Mouse (Mus musculus) telencephalon, adult 2 months (tissue): ENCODE data around the gene Fam98c.
"Not testable (repeated sequence)": the region's sequence is repeated elsewhere in the genome, so short reads cannot be mapped to it uniquely, and the experiment has no call there.

Source experiments
- DNase-seq: peaks from one replicate; pipeline ENCODE4 v3.0.0-alpha.2; 2011; ENCODE audit warnings: low read depth, low spot score

Gene Fam98c

DNA sequence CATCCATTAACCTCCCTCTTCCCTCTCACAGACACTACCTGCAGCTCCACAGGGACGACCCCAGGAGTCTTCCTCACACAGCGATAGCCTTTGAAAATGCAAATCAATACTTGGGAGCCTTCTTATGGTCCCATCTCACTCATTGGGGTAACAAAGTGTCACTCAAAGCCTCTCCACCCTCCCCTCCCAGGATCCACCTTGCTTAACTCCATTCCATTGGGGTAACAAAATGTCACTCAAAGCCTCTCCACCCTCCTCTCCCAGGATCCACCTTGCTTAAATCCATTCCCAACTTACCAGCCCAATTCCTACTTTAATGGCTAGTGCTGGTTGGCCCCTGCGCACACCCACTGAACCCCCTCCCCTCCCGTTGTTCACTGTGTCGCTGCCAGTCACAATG is 2.2 kb upstream of the Fam98c start:
- no peak for DNase-seq

DNA sequence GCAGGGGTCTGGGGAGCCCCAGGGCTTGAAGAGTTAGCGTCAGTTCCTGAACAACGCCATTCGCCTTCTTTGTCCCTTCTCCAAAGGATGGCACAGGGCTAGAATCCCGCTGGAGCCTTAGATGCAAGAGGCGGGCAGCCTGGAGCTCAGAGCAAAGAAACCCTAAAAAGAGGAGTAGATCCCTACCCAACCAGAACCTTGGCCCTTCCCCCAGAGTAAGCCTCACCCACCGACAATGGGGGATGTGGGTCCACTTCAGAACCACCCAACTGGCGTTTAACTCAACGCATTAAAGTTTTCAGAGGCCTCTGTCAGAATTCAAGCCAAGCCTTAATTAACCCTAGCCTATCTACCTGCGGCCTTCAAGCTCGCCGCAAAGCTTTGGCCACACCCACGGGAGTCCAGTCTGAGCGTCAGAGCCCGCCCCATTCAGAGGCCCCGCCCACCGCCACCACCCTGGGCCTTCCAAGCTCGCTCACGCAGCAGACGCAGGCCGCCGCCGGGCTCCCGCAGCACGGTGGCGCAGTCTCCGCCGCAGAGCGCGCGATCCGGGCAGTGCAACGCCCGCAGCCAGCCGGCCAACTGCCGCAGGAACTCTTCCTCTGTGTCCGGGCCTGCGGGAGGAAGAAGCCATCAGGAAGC is 717 bp downstream of the Fam98c start:
- peak; percentile 82 for DNase-seq

DNA sequence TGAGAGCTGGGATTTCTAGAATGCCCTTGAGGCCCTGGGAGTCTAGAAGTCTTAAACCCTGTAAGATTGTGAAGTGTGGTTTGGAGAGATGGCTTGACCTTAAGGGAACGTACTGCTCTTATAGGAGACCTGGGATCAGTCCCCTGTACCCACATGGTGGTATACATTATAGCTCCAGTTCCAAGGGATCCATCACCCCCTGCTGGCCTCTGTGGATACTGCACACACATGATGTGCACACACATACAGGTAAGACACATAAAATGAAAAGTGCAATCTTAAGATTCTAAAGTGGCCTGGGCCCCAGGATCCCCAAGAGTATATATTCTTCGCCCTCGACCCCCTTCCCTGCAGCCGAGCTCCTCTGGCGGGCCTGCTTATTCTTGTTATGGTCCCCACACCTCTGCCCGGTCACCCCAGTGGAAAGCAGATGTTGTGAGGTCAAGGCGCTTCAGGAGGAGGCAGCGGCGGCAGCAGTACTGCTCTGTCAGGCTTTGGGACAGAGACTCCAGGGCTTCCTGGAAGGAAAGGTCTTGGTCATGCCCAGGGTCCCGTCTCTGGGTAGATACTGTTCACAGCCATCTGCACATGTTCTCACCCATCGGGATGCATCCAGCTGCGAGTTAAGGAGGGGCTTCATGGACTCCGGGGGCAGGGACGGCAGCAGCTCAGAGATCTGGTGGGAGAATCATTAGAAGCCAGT is 1.9 kb downstream of the Fam98c start:
- DNase-seq = no peak

DNA sequence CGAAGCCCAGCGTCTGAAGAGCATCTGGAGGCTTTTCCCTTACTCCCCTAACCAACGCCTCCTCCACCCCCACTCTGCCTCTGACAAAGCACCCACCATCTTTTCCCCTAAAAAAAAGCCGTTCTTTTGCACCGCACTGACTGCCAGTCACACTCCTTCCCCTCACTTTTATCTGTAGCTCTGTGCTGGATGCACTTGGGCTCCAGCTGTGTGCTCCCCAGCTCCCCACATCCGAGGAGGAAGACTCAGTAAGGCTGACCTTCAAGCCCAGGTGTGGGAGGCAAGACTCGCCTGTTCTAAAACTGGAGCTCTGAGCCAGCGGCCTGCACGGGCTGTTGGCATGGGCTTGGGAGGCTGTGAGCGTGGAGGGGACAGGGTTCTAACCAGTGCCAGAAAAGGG is 4.5 kb downstream of the Fam98c start:
- no peak for DNase-seq

DNA sequence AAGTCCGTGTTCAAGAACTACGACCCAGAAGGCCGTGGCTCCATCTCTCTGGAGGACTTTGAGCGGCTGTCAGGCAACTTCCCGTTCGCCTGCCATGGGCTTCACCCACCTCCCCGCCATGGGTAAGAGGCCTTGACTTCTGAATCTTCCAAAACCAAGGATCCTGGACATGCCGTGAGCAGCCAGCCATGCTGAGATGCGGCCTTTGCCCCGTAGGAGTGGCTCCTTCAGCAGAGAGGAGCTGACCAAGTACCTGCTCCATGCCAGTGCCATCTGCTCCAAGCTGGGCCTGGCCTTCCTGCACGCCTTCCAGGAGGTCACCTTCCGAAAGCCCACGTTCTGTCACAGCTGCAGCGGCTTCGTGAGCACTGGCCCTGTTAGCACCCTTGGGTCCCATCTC is 7.3 kb downstream of the Fam98c start:
- no peak for DNase-seq

DNA sequence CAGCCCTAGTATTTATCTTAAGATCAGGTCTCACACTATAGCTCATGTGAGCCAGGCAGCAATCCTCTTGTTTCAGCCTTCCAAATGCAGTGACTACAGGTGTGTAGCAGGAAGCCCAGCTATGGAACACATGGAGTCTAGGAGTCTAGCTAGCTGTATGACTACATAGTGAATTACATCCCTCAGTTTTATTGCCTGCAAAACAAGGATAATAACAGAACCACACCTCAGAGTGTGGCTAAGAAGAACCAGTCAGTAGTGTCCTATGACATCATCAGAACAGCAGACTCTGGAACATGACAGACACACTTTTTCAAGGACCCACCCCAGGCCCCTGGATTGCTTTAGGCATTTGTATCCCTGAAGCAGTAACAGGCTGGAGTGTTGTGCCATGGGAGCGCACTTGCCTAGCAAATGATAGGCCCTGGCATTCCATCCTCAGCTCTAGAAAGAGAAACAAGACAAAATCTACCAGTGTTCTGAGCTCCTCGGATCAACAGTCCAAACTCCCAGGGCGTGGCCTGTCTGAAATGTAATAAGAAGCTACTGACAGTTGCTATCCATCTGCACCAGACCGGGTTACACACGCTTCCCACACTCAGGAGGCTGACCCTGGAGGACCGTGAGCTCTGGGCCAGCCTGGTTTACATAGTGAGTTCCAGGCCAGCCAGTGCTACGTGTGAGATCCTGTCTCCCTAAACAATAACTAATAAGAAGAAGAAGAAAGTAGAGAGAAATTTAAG is 9.2 kb downstream of the Fam98c start:
- no peak for DNase-seq

DNA sequence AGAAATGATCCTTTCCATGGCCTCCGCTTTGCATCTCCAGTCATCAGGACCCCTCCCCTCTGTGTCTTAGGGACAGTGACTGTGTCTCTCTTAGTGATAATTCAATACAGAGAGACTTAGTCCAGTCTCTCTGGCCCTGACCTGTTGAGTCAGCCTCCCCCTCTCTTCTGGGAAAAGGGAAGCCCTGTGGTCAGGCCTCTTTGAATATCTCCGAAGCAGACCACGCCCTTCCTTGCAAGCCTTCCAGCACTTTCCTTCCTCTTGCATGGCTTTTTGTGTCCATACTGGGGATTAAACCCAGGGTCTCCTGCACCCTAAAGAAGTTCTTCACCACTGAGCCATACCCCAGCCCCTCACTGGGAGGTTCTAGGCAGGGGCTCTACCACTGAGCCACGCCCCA is 12.0 kb downstream of the Fam98c start:
- no peak for DNase-seq

DNA sequence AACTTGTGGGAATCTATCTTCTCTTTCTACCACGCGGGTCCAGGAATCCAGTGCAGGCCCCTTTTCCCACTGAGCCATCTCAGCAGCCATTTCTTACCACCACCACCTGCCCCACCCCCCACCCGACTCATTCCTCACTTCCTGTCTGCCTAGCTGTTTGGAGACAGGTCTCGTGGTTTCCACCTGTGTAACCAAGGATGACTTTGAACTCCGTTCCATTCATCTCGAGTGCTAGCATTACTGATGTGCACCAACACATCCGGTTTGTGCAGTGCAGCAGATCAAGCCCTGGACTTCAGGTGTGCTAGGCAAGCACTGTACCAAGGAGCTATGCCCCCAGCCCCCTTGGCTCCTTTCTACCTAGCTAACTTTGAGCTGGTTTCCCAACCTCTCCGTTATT is 14.6 kb downstream of the Fam98c start:
- DNase-seq = no peak

DNA sequence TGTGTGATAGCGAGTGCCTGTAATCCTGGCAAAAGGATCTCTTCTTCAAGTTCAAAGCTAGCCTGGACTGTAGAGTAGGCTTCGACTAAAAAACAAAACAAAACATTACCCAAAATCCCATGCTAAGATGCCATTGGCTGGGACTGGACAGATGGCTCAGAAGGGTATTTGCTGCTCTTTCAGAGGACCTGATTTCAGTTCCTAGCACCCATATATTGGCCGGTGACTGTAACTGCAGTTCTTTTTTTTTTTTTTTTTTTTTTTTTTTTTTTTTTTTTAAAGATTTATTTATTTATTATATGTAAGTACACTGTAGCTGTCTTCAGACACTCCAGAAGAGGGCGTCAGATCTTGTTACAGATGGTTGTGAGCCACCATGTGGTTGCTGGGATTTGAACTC is 16.8 kb downstream of the Fam98c start:
- not testable (repeated sequence) for DNase-seq

DNA sequence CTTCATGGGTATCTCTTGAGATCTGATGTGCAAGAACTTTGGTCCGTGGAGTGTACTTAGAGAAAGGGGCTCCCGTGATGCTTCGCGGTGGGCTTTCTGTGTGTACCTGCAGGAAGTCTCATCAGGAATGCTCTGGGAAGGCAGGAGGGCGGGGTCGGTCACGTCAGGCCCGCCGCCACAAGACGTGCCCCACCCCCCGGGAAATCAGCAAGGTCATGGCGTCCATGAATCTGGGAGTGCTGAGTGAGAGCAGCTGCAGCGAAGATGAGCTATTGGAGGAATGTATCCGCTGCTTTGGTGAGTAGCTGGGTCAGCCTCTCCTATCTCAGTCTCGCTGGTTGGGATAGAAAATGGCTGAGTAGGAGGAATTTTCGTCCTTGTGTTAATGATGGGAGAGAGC is 18.6 kb downstream of the Fam98c start:
- no peak for DNase-seq

DNA sequence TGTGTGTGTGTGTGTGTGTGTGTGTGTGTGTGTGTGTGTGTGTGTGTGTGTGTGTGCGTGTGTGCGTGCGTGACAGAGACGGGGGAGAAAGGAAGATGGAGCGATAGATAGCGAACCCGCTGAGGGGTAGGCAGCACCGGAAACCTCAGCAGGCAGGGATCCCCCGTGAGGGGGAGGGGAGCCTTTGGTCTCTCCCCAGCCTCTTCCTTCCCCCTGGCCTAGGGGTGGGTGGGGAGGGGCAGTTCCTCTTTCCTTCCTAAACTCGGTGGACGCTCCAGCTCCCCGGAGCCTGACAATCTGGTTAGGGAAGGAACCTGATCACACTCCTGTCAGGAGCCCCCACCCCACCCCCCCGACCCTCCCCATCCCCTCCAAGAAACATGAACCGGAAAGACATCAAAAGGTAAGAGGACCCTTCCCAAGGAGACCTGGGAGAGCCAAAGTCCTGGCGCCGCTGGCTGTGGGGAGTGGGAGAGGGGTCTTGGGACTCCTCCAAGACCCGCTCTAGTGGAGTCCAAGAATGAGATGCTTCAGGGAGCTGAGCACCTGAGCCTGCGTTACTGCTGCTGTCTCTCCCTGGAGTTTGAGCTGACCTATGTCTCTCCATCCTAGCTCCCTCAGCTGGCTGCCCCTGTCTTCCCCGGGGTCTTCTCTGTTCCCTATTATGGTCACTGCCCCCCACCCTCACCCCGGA is 21.2 kb downstream of the Fam98c start, which contains the start of gene Rasgrp4:
Rasgrp4 (plus strand) TSS at position 159 of the 694 bp plus-strand sequence.
- no peak for DNase-seq

DNA sequence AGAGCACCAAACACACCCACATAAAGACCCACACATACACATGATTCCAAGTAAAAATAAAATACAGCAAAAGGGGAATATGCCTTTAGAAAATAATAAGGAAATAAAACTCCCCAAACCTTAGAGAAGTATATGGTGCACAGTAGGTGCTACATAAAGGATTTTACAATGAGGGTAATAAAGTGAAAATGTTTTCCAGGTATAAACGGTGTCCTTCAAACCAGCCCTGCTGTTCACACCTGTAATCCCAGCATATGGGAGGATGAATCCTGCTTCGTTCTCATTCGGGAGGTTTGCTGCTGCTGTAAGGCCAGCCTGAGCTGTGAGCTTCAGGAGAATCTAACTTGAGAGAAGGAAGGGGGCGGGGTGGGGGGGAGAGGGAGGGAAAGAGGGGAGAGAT is 21.8 kb downstream of the Fam98c start:
- no peak for DNase-seq

DNA sequence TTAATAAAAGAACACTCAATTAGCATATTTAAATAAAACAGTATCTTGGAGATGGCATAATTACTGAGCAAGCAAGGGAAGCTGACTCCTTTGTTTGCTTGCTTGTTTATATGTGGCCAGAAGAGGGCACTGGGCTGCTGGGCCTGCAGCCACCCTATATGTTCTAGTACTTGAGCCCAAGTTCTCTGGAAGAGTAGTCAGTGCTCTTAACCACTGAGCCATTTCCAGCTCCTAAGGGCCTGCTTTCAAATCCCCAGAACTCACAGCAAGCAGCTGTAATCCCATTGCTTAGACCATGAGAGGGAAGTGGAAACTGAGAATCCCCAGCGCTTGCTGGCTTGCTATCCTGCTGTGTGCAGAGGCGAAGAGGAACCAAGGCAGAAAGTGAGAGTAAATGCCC is 27.3 kb downstream of the Fam98c start:
- DNase-seq = no peak

DNA sequence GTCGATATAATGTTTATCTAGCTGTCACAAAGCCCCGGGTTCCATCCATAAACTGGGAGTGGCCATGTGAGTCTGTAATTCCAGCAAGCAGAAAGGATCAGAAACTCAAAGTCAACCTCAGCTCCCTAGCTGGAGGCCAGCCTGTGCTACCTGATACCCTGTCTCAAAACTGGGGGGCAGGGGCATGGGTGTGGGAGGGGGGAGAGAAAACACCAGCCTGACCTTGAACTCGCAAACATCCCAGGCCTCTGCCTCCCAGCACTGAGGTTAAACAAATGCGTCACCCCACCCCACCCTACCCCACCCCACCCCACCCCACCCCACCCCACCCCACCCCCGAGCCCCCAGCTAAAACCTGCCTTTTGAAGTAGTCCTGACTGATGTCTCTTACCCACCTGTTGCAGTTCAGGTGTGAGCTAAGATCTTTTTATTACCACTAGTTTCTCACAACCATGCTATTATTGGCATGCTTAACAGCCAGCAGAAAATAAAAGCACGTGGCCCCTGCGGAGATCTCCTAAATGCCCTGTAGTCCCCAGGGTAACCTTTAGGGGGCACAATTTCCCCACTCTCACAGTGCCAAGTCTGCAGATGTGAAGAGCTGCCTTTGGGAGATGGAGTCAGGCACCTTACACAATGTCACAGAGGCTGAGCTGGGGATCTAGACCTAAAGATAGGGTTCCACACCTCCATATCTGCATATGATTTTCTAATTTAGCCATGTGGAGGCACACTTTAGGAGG is 29.7 kb downstream of the Fam98c start:
- no peak for DNase-seq

DNA sequence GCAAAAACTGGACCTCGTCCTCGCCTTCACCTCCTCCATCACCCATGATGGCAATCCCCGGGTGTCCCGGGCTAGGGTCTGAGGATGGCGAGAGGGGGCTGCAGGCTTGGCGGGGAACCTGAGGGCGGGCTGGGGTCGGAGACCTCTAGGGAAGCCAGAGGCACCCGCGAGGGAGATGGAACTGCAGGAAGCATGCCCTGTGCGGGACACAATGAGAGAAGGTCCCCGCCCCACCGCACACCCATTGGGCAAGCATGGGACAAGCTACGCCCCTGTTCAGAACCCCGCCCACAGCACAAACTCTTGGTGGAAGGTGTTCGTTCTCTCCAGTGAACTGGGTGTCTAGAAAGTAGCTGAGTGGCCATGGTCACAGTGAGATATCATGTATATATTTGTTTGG is 31.1 kb downstream of the Fam98c start, which contains the start of gene Ryr1:
Ryr1 (minus strand) TSS at position 210 of the 400 bp plus-strand sequence.
- no peak for DNase-seq

DNA sequence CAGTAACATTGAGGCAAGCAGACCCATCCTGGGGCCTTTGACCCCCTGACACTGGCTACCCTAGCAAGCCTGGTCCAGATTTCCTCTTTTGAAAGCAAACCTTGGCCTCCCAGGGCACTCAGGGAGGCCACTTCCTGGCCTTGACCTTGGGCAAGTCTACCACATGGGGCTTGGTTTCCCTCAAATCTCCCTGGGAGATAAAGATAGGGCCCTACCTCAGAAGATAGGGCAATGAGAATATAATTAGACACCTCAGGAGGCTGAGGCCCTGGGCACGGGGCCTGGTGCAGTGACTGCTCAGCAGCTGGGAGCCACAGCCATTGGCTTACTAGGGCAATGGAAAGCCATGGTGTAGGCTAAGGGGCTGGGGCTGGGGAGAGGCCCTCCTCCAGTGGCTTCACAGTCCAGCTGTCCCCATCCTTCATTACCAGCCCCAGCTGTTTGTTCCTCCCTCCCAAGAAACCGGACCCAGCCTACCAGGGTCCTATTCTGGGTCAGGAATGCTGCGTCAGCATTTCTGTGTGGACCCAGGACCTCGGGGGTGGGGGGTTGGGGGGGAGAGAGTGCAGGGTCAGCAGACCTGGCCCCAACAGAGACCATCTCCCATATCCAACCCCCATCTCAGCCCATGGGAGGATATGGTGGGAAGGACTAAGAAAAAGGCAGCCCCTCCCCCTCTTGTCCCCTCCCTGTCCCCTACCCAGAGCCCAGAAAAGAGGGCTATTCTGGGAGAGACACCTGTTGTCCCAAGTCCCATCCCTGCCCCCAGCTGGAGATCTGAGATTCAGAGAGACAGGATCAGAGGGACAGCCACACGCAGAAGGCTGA is 32.3 kb downstream of the Fam98c start:
- no peak for DNase-seq

DNA sequence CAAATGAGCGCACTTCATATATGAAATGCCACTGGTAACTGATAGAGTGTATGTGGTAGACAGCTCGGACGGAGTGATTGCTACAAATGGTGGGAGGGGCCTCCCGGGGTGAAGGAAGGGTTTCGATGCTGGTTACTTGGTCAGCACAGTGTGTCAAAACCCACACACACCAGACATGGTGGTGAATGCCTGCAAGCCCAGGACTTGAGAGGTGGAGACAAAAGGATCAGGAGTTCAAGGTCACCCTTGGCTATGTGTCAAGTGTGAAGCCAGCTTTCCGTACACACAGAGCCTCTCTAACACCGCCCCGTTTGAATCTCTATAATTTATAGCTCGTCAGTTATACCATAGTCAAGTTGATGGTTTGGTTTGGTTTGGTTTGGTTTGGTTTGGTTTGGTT is 33.2 kb downstream of the Fam98c start:
- DNase-seq = no peak

DNA sequence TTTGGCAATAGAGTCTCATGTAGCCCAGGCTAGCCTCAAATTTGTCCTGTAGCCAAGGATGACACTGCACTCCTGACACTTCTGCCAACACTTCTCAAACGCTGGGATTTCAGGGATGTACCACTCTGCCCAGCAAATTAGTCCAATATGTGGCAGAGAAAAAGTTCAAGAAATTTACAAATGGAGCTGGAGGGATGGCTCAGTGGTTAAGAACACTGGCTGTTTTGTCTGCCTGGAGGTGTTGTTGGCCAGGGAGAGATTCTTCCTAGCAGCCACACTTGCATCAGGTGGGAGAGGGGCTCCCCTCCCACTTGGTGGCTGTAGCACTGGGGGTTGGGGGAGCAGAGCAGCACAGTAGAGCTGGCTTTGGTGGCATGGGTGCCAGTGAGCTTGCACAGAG is 36.5 kb downstream of the Fam98c start:
- DNase-seq = no peak

DNA sequence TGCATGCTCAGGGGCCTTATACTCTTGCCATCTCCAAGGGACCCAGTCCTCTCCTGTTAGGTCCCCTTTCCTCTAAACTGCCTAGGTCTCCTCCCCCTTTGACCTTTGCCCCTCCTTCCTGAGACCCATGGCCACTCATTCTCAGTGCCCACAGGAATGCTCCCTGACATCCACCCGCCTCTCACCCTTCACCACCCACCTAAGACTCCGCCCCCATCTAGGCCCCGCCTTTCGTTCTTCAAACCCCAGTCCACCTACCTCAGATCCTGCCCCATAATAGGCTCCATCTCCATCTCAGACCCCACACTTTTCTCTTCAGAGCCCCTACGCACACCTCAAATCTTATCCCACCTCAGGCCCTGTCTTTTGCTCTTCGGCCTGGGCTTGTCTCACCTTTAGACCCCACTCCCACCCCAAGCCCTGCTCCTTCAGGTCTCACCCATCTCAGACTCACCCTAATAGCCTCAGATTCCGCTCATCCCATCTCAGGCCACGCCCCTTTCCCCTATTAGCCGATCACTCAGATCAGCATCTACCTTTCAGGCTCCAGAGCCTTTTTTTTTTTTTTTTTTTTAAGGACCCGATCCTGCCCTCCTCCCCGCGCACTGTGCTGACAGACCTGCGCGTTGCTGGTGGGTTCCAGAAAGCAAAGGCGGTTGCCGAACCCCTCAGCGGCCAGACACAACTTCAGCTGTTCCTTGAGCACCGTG is 37.7 kb downstream of the Fam98c start:
- DNase-seq = no peak
